Mouse (Mus musculus) hindlimb bud, embryonic 11.5 days (tissue): ENCODE measurements around the gene Cldn14.

Source experiments
- DNase-seq: peaks from one replicate; pipeline ENCODE4 v3.0.0-alpha.2; 2012; ENCODE audit warnings: low read depth, low spot score; ENCODE audit errors: extremely low spot score

Gene Cldn14

DNA sequence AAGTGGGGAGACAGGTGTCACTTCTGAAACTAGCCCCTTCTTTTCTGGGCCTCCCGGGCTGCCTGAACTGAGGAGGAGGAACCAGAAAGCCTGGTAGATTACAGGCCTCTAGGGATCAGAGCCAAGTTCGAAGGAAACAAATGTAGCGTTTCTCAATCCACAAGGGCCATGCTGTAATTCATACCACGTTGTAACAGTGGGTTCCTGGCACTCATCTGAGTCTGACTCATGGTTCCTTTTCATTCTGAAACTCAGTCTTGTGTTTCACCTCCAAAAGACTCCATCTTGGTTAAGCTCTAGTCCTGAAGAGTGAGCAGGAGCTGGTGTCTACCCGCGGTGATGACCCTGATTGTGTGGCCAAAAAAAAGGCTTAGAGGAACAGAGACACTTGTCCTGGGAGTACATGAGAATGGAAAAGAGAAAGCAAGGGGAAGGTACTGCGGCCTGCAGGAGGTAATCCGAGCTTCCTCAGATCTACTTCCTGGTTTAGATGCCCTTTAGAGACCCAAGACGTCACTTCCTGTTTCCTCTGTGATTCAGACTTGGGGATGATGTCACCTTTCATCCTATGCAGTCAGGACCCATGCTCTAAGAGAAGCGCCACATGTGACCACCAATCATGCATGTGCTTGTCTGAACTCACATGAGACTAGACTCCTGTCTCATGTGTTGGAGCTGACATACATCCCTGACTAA, 94.6 kb downstream of the Cldn14 start:
- DNase-seq = no peak

DNA sequence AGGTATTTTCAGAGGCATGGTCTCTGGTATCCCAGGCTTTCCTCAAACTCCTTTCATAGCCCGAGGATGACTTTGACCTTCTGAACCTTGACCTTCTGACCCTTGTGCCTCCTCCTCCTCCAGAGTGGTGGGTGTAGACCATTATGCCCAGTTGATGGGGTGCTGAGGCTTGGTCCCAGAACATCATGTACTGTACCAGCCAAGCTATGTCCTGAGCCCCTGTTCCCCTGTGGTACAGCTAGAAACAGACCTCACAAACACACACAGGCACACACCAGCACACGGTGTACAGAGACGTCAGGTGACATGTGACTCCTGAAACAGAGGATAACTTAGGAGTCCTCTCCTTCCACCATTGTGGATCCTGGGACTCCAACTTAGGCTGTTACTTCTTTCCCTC, 95.8 kb downstream of the Cldn14 start:
- DNase-seq = no peak

DNA sequence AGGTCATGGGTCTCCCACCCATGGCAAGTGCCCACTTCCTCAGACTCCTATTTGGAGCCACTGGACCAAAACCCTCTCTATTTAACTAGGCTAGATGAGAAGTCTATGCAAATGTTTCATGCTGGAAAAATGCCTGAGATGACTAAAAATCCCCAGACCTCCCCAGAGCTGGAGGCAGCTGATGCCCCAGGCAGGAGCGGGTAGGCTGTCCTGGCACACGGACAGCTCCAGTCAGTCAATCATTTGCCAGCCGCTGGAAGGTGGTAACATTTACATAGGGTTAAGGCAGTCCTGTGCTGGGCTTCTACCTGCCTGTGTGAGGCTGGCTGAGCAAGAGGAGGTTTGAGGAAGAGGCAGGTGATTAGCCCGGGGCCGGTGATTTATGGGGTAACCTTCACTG, 96.5 kb downstream of the Cldn14 start:
- no peak for DNase-seq

DNA sequence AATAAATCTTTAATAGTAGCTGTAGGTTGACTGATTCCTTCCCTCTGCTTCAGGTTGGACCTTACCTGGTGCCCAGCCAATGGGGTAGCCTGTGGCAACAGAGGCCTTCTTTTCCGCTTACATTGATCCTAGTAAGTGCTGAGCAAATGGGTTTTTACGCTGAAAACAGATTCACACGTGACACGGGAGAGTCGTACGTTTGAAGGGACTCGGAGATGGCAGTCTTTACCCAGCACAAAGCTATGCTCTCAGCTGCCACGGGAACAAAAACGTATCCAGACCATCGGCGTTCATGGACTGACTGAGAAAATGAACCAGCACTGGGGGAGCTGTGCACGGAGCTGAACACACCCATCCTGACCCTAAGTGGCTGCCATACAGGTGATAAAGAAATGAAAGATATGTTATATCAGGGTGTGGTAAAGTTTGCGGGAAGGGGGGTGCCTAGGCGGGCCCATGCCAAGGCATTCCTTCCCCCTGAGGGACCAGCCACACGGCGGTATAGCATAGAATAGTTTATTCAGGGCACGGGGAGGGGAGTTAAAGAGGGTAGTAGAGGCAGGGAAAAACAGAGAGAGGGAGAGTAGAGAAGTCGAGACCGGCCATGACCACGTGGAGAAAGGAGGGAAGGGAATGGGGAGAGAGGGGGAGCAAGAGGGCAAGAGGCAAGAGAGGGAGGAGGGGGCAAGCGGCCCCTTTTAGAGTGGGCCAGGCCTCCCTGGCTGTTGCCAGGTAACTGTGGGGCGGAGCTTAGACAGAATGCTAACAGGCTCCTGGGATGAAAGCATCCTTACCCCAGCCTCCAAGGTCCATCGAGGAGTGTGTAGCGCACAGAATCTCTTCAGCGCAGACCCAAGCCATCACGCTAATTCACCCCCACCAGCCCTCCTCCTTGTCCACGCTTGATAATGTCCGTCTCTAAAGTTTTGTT, 97.6 kb downstream of the Cldn14 start:
- no peak for DNase-seq

DNA sequence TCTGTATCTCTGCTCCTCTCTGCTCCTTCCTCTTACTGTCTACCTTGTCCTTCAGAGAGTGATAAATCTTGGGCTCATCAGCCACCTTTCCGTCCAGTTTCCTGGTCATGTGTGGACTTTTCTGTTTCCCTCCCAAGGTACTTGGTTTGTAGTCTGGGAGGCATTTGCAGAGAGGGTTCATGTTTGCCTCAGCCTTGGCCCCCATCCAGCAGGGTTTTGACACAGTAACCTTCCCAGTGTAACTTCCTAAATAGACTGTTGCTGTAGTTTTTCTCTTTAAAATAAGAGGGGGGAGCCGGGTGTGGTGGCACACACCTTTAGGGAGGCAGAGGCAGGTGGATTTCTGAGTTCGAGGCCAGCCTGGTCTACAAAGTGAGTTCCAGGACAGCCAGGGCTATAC, 98.7 kb downstream of the Cldn14 start:
- no peak for DNase-seq

DNA sequence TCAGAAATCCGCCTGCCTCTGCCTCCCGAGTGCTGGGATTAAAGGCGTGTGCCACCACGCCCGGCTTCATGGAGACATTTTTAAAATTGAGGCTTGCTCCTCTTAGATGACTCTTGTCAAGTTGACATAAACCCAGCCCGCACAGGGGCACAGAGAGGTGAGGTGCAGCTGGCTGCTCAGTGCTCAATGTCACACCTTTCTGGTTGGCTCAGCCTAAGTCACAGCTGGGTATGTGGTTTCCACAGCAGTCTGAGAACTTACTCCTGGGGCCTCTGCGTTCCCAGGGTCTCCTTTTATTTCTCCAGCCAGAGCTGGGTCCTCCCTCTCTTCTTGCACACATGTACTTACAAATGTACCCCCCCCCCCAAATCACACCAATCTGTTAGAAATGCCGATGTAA, 100.4 kb downstream of the Cldn14 start:
- DNase-seq = no peak

DNA sequence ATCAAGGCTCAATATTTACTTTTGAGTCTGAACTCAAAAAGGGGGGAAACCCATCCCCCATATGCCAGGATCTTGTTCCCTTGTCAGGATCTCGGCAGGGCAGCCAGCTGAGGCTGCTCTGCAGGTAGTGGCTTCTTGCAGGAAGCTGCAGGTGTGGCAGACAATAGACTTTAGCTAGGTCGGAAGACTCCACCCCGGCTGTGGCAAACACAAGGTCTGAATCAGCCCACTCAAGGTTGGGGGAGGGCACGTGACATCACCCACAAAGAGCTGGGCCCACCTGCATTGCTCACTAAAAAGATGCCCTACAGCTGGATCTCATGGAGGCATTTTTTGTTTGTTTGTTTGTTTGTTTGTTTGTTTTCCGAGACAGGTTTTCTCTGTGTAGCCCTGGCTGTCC, 100.9 kb downstream of the Cldn14 start:
- no peak for DNase-seq

DNA sequence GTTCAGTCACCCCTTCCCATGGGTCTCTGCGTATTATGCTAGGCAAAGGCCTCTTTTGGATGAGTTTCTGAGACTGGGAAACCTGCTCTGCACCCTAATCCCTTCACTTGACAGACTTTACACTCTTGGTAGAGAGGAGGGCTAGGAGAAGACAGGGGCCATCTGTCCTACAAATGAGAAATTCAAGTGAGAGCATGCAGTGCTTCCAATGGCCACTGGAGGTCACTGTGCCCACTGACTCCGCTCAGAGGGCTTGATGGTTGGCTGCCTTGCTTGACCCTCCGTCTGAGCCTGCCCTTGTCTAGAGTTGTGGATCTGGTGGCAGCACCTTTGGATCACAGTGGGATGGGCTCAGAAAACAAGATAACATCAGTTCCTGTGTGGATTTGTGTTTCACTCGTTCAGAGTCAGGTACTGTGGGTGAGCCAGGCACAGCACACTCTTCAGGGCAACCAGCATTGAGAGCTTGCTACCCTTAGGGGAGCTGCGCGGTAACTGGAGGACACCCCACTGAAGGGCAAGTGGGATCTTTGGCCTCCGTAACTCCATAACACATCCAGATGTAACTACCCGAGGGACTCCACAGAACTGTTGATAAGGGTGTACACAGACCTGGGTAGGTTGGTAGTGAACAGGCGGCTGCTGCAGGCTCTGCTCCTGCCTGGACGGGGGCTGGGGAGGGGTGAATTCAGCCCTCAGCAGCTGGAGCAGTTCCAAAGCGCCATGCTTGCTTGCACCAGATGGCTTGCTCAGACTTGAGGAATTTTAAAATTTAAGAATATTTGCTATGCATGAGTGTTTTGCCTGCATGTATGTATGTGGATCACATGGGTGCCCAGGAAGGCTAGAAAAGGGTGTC, 102.3 kb downstream of the Cldn14 start:
- DNase-seq = no peak

DNA sequence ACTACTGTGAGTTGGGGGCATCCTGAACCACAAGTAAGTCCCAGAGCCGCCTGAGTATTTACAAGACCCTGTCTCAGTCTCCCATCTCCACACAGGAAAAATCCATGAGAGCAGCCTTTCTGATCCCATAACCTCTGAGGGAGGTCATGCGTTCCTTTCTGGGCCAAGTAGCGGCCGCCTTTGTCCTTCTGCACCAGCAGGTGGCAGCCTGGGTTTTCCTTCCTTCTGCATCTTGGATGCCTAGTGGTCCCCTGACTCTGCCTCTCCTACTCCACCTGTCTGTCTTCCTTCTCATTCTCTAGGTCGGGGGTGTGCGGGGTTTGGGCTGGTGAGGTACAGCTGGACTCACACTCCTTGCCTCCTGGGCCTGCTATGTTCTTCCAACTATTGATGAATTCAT, 105.6 kb downstream of the Cldn14 start:
- no peak for DNase-seq

DNA sequence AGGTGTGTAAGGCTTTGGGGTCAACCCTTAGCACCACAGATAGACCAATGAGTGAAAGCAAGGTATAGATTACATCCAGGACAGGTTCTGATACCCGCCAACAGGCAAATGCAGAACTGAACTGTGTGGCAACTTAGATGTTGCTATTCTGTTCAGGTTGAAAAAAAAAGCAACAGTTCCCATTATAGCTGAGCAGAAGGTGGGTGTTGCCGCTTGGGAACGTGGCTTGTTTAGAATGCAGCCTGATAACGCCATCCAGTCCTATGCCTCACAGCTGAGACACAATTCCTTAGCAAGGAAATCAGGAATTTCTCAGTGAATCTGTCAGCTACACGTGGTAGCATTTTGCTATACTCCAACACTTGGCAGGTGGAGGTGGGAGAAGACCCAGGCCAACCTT, 115.4 kb downstream of the Cldn14 start:
- no peak for DNase-seq

DNA sequence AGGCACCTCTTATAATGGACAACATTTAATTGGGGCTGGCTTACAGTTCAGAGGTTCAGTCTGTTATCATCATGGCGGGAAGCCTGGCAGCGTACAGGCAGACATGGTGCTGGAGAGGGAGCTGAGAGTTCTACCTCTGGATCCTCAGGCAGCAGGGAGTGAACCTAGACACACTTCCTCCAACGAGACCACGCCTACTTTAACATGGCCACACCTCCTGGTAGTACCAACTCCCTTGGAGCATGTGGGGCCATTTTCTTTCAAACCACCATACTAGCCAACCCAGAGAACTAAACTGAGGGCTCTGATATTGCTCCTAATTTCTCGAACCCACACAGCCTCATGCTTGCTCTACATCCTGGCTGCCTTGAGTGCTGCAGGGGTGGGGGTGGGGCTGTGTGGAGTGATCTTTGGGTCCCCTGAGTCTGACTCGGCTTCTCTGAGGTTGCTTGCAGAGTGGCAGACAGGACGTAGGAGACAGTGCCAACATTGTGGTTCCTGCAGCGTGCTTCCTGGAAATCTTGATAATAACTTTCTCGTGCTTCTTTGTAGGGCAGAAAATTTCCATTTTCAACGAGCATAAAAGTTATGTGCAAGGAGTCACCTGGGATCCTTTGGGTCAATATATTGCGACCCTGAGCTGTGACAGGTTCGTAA, 117.6 kb downstream of the Cldn14 start:
- DNase-seq = no peak

DNA sequence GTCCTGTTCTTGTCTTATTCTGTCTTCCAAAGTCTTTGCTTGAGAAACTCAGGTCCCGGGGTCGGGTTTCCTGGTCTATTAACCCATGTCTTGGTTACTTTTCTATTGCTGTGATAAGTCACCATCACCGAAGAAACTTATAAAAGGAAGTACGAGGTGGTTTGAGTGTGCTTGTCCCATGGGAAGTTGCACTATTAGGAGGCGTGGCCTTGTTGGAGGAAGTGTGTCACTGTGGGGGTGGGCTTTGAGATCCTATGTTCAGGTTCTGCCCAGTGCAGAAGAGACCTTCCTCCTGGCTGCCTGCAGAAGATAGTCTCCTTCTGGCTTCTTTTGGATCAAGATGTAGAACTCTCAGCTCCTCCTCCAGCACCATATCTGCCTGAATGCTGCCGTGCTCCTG, 120.2 kb downstream of the Cldn14 start:
- DNase-seq = no peak

DNA sequence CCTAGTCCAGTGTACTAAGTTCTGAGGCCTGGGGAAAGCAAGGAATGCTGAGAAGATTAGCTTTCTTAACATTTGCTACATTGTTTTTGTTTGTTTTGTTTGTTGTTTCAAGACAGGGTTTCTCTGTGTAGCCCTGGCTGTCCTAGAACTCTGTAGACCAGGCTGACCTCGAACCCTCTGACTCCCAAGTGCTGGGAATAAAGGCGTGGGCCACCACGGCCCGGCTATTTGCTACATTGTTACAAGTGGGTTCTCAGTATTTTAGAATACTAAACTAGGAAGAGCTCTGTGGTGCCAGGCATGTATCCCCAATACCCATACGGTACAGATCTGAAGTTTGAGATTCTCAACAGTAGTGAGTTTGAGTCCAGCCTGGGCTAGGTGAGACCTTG, 123.9 kb downstream of the Cldn14 start:
- DNase-seq = no peak

DNA sequence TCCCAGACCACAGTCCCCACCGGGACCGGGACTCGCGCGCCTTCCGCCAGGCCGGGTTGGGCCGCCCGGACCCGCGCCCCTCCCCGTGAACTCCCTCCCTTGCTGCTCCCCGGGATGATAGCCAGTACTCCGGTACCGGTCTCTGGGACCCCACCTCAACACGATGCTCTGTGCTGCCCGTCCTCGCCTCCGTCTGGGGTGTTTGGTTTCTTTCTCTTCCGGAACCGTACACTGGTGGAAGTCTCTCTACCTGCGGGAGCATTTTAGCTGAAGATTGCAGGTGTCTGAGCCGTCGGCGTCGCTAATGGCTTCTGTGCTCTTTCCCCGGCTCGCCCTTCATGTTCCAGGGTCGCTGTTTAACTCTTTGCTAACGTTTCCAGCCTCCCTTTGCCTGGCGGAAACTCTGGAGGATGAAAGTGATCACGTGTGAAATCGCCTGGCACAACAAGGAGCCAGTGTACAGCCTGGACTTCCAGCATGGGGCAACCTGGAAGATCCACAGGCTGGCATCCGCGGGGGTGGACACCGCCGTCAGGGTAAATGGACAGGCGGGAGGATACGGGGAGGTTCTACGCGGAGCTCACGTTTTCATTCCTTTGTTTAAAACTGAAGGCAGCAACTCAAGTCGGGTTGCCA, 124.4 kb downstream of the Cldn14 start:
- DNase-seq = no peak

DNA sequence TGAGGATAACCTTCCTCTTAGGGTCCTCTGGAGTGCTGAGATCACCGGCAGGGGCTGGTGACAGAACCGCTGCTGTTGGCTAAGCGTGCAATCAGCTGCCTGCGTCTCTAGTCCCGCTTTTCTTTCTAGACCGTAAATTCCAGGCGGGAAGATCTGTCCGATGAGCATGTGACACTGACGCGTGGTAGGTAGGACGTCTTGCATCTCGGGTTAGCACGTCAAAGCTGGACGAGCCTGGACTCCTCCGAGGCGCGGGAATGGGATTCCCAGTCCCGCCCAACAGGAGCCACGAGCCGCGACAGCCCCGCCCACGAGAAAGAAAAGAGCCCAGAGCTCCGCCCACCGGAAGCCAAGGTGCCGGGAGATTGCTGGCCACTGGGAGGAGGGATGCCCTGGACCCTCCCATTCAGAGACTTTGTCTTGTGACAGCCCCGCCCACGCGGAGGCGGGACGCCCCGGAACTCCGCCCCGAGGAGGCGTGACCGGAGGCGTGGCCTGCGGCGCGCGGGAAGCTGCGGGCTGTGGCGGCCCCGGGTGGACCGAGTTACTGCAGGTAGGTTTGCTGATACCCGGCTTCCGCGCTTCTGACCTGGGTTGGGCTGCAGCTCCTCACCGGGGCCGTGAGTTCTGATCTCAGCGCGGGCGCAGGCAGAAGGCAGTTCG, 125.1 kb downstream of the Cldn14 start, which contains the start of gene Chaf1b:
Chaf1b (plus strand) TSS at position 479 of the 663 bp plus-strand sequence.
- peak; percentile 92 for DNase-seq

DNA sequence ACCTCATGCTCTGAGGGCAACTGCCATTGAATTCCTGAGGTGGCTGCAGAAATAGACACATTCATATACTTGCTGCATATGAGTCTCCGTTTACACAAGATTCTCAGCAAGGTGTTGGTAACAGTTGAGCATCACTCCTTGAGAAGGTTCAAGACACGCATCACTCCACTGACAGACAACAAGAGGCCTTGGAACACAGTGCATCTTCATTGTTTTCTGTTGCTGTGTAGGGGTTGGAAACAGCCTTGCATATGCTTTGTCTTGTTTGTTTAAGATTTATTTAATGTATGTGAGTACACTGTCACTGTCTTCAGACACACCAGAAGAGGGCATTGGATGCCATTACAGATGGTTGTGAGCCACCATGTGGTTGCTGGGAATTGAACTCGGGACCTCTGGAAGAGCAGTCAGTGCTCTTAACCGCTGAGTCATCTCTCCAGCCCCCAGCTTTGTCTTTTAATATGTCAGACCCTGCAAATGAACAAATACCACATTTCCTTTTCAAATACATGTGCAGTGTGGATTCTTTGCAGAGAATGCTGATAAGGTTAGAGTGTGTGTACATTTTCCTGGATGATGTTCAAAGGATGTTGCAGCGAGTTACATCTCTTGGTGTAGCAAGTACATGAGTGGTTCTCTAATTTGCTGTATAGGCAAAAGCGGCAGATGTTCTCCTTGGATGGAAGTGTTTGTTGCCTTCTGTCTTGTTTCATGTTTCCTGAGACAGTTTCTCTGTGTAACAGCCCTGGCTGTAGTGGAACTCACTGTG, 130.8 kb downstream of the Cldn14 start:
- no peak for DNase-seq

DNA sequence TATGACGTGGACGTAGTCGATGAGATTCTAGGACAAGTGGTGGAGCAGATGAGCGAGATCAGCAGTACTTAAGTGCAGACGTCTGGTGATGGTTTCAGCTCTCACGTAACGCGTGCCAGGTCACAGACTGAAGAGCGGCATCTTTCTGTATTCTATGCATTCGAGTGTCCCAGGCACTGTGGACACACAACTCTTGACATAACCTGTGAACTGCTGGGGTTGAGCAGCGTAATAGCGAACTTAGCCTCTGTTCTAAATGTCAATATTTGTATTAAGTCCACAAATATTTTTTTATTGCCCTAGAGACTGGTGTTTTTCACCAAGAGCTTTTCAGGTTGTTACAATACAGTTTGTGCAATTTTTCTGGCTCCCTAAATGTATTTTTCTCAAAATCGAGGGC, 133.8 kb downstream of the Cldn14 start:
- no peak for DNase-seq
